Mouse (Mus musculus) forebrain, embryonic 14.5 days (tissue): ENCODE measurements at regions not wholly inside any gene's neighbourhood (a gene's known extent, or its start where the extent isn't known, plus 50 kb on each side); places are given as distances from the start of the nearest gene placed in this dataset.
"Not testable (repeated sequence)": the region's sequence is repeated elsewhere in the genome, so short reads cannot be mapped to it uniquely, and the experiment has no call there.

ENCODE experiments used
- ATAC-seq: fragments of 200-750 bp; cut with Nextera tagmentation; 2 replicates; pipeline ENCODE4 v1.8.0; 2017; ENCODE audit warnings: mild to moderate bottlenecking, moderate library complexity
- DNase-seq: peaks from one replicate; pipeline ENCODE4 v3.0.0-alpha.2; 2015; ENCODE audit warnings: low spot score
- H3K27ac ChIP-seq: fragments of 300-500 bp; sonication (generic); 2 replicates; pipeline ENCODE4 v1.5.1; 2014; ENCODE audit warnings: low read depth, mild to moderate bottlenecking, control low read depth, low read length, moderate library complexity
- H3K27me3 ChIP-seq: fragments of 300-500 bp; sonication (generic); replicated peaks from 2 replicates; pipeline ENCODE4 v1.6.1; 2014; ENCODE audit warnings: low read length, control low read depth, mixed read lengths; ENCODE audit not compliant: control insufficient read depth, insufficient read depth
- H3K36me3 ChIP-seq: fragments of 300-500 bp; sonication (generic); 2 replicates; pipeline ENCODE4 v1.6.1; 2014; ENCODE audit warnings: low read length, control low read depth; ENCODE audit not compliant: control insufficient read depth, insufficient read depth
- H3K4me1 ChIP-seq: fragments of 300-500 bp; sonication (generic); 2 replicates; pipeline ENCODE4 v1.6.1; 2014; ENCODE audit warnings: antibody characterized with exemption, low read length, control low read depth; ENCODE audit not compliant: control insufficient read depth, insufficient read depth
- H3K4me2 ChIP-seq: fragments of 300-500 bp; sonication (generic); 2 replicates; pipeline ENCODE4 v1.6.1; 2014; ENCODE audit warnings: mild to moderate bottlenecking, control low read depth, low read length
- H3K4me3 ChIP-seq: fragments of 300-500 bp; sonication (generic); 2 replicates; pipeline ENCODE4 v1.5.1; 2014; ENCODE audit warnings: low read depth, low read length, control low read depth
- H3K9ac ChIP-seq: fragments of 300-500 bp; sonication (generic); 2 replicates; pipeline ENCODE4 v1.6.1; 2014; ENCODE audit warnings: mild to moderate bottlenecking, low read length, control low read depth, moderate library complexity
- H3K9me3 ChIP-seq: fragments of 300-500 bp; sonication (generic); replicated peaks from 2 replicates; pipeline ENCODE4 v1.6.1; 2016; ENCODE audit warnings: low read length, control low read depth, mixed read lengths; ENCODE audit not compliant: control insufficient read depth
- WGBS: fragments of 180-500 bp; shearing (Covaris S2); extraction: QIAGEN DNeasy Blood & Tissue Kit; methylation state at CpG from one replicate; pipeline ENCODE4 v1.1.7; 2014; 5-methylcytosine and 5-hydroxymethylcytosine counted together

DNA sequence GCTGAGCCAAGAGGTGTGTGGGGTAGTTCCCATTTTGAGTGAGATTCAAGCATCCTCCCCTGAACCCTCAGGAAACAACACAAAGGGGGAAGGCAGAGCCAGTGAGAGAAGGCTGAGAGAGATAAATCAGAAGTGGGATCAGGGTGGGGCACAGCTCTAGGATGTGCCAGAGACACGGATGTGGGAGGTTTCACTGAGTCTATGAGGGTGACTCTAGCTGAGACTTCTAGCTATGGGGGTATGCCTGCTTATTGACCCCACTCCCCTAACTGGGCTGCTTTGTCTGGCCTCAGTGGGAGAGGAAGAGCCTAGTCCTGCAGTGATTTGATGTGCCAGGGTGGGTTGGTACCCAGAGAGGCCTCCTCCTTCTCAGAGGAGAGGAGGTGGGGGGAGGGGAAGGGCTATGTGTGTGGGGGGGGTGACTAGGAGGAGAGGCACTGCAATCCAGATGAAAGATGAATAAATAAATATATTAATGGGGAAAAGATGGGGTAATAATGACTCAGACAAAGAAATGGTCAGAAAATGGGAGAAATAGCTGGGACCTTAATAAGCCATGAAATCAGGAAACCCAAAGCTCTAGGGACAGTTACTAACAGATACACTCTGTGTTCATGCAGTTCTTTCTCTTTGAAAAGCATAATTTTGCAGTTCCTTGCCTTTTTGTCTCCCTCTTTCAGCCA lies 547.0 kb upstream of the Adamts5 start:
- Histone ChIP-seq H3K36me3 (no peaks in the 10 kb centered on the region), H3K27me3 (no peaks in the 10 kb centered on the region), H3K27ac (no peak overlapping the region), H3K9ac (no peak overlapping the region), H3K4me3 (no peak overlapping the region), H3K9me3 (no peaks in the 10 kb centered on the region), H3K4me1 (no peaks in the 10 kb centered on the region), H3K4me2 (no peak overlapping the region)
- ATAC-seq: no peak
- 31% methylated on average over 1 of the region's 1 CpGs for WGBS
- DNase-seq: no peak

DNA sequence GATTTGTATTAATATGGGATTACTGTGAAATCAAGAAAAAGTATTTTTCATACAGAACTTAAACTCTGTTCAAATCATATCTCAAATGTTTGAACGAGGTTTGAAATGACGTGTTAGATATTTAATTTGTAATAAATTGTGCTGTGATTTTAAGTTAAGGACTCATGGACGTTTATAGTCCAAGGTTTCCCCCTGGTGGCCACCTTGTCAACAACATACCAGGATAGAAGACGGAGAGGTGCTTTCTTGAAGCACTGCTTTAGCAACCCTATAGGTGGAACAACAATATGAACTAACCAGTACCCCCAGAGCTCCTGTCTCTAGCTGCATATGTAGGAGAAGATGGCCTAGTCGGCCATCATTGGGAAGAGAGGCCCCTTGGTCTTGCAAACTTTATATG lies 517.8 kb upstream of the Adamts5 start:
- WGBS: 8% methylated on average over 5 of the region's 5 CpGs
- DNase-seq: peak; percentile 85

DNA sequence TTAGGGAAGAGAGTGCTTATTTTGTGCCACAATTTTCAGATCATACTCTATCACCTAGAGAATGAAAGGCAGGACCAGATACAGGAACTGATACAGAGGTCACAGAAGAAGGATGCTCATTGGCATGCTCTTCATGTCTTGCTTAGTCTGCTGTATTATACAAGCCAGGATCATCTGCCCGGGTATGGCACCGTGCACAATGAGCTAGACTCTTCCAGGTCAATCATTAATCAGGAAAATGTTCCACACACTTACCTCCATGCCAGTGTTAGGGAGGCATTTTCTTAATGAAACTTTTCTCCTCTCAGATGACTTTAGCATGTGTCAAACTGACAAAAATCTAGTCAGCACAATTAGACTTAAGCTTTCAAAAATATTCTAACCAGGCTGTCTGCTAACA lies 502.7 kb upstream of the Adamts5 start:
- Histone ChIP-seq H3K27ac (no peak overlapping the region), H3K4me1 (no peaks in the 10 kb centered on the region), H3K9me3 (no peaks in the 10 kb centered on the region), H3K9ac (no peak overlapping the region), H3K36me3 (no peaks in the 10 kb centered on the region), H3K4me2 (no peak overlapping the region), H3K4me3 (no peak overlapping the region), H3K27me3 (no peaks in the 10 kb centered on the region)
- ATAC-seq (no peak), DNase-seq (no peak)
- WGBS: 92% methylated on average over 2 of the region's 2 CpGs

More for the DNA sequence above, 517.8 kb upstream of the Adamts5 start:
- not testable (repeated sequence) for H3K27ac ChIP-seq, H3K9ac ChIP-seq, H3K4me1 ChIP-seq, H3K27me3 ChIP-seq, H3K4me2 ChIP-seq, H3K9me3 ChIP-seq, H3K36me3 ChIP-seq, H3K4me3 ChIP-seq
- peak; percentile 88 for ATAC-seq

DNA sequence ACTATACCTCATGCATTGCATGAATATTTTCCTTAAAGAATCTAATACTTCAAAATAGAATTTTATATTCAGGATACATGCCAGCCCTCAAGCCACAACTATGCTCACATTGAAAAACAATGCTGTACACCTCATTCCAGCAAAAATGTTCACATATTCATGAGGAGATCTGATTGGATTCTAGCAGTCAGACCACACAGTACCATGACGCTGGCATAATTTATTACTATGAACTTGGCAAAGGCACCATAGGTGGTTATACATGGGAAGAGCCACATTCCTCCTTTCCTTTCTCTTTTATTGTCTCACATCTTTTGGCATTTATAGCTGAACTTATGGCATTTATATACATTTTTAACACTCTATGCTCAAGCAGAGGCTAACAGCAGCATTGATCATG lies 499.8 kb upstream of the Adamts5 start:
- Histone ChIP-seq H3K4me3 (no peak overlapping the region), H3K9ac (no peak overlapping the region), H3K9me3 (no peaks in the 10 kb centered on the region), H3K27me3 (no peaks in the 10 kb centered on the region), H3K36me3 (no peaks in the 10 kb centered on the region), H3K4me1 (no peaks in the 10 kb centered on the region), H3K4me2 (no peak overlapping the region), H3K27ac (no peak overlapping the region)
- no peak for DNase-seq
- ATAC-seq: no peak
- WGBS: 92% methylated on average over 1 of the region's 1 CpGs

DNA sequence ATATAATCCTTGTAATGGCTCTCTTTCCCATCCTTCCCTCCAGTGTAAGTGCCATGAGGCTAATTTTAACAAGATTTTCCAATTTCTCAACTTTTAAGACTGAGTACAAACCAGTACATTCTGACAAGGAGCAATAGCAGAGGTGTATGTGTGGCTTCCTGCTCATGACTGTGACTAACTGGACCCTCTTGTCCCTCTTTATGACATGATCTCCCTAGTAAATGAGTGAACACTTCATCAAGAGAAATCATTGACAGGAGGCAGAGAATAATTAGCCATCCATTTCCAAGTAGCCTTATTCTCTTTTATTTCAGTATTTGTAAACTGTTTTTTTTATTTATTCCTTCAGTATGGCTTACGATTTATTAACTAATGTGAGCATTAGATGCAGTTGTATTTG lies 497.7 kb upstream of the Adamts5 start:
- Histone ChIP-seq H3K36me3 (no peaks in the 10 kb centered on the region), H3K27me3 (no peaks in the 10 kb centered on the region), H3K4me3 (no peak overlapping the region), H3K9ac (no peak overlapping the region), H3K27ac (no peak overlapping the region), H3K4me2 (no peak overlapping the region), H3K9me3 (no peaks in the 10 kb centered on the region), H3K4me1 (no peaks in the 10 kb centered on the region)
- DNase-seq (no peak), ATAC-seq (no peak)
- WGBS: 89% methylated on average over 1 of the region's 1 CpGs

DNA sequence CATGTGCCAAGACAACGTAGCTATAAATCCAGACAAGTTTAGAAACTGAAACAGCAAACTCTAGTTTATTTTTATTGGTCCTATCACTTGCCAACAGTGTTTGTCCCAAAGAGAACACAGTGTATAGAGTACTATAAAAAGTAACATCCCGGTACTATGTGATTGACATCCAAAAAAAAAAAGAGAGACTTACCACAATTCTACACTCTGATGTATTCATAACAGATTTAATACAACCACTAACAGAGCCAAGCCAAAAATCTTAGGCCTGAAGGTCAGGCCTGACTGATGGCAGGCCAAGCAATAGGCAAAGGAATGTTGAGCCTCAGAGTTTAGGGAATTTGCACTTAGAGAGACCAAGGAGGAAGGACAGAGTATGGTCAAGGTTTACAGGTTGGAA lies 495.9 kb upstream of the Adamts5 start:
- H3K9me3 ChIP-seq: no peaks in the 10 kb centered on the region
- no peak for ATAC-seq

DNA sequence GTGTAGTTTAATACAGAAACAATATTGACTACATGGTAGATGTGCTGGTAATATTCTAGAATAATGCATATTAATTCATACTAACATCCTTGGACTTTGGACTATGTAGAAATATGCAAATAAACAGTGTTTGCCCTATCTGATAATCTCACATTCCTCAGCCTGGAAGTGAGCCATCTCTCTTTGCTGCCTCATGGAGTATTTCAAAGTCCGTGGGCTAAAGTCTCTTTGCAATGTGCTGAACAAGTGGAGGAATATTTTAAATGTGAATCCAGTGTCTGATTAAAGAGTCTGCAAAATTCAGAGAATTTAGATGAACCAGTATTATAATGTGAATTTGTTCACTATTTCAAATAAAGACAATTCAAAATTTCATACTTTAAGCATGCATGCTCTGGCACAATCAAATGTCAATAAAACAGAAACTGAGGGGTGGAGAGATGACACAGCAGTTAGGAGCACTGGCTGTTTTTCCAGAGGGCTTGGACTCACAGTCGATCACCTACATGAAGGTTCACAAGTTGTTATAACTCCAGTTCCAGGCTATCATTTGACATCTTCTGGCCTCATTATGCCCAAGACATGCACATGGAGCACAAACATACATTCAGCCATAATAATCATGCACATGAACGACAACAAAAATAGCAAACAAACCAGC lies 487.6 kb upstream of the Adamts5 start:
- no peaks in the 10 kb centered on the region for H3K9me3 ChIP-seq
- no peak overlapping the region for H3K4me3 ChIP-seq
- 75% methylated on average over 3 of the region's 3 CpGs for WGBS
- no peaks in the 10 kb centered on the region for H3K4me1 ChIP-seq
- no peaks in the 10 kb centered on the region for H3K36me3 ChIP-seq
- no peak overlapping the region for H3K4me2 ChIP-seq
- H3K27ac ChIP-seq: no peak overlapping the region
- DNase-seq (no peak), ATAC-seq (no peak)
- H3K27me3 ChIP-seq: no peaks in the 10 kb centered on the region
- no peak overlapping the region for H3K9ac ChIP-seq

More for the DNA sequence above, 495.9 kb upstream of the Adamts5 start:
- DNase-seq: no peak
- Histone ChIP-seq H3K27ac (no peak overlapping the region), H3K9ac (no peak overlapping the region), H3K4me2 (no peak overlapping the region), H3K4me3 (no peak overlapping the region), H3K27me3 (no peaks in the 10 kb centered on the region), H3K4me1 (no peaks in the 10 kb centered on the region), H3K36me3 (no peaks in the 10 kb centered on the region)
- 84% methylated on average over 2 of the region's 2 CpGs for WGBS

DNA sequence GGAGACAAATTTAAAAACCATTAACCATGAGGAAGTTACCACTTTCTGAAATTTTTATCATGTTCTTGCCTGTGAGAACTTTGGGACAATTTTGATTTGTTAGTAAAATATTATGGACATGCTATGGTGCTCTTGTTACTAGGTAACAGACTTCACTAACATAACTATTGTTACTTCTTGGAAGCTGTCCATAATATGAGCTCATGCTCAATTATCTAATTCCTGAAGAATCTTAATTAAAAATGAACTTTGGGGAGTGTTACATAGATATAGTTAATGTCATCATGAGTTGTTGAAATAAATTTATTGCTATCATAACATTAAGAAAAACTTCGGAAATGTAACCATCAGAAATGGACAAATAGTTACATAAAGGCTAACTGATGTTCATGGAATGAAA lies 486.5 kb upstream of the Adamts5 start:
- WGBS: 89% methylated on average over 1 of the region's 1 CpGs
- no peaks in the 10 kb centered on the region for H3K9me3 ChIP-seq
- peak; percentile 60; the same call in 1 of the 2 replicates for ATAC-seq
- peak; percentile 28 for DNase-seq
- no peak overlapping the region for H3K4me2 ChIP-seq
- no peaks in the 10 kb centered on the region for H3K27me3 ChIP-seq
- no peak overlapping the region for H3K27ac ChIP-seq
- no peak overlapping the region for H3K4me3 ChIP-seq
- H3K9ac ChIP-seq: no peak overlapping the region
- H3K4me1 ChIP-seq: no peaks in the 10 kb centered on the region
- H3K36me3 ChIP-seq: no peaks in the 10 kb centered on the region

DNA sequence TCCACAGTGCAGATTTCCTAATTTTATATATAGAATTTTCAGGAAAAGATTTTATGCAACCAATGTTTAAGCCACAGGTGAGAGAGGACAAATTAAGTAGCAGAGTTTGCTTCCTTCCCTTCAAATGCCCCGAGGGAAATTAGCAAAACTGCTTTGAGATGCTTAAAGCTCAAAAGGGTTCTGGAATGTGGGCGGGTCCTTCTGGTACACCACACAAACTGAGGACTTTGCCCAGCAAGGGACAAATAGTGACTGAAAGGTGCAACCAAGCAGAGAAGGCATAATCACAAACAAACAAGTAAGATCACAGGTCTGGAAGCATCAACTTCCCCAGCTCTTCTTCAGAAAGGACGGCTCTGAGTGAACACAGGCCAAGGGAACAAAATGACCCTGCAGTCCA lies 476.4 kb upstream of the Adamts5 start:
- H3K4me3 ChIP-seq: no peak overlapping the region
- no peak overlapping the region for H3K4me2 ChIP-seq
- no peak overlapping the region for H3K27ac ChIP-seq
- ATAC-seq (no peak), DNase-seq (no peak)
- no peaks in the 10 kb centered on the region for H3K27me3 ChIP-seq
- H3K9ac ChIP-seq: no peak overlapping the region
- H3K9me3 ChIP-seq: no peaks in the 10 kb centered on the region
- no peaks in the 10 kb centered on the region for H3K36me3 ChIP-seq
- H3K4me1 ChIP-seq: no peaks in the 10 kb centered on the region
- 17% methylated on average over 3 of the region's 3 CpGs for WGBS
